Mouse (Mus musculus): ENCODE measurements around the gene Sacs. TPM values are rescaled to one million over a fixed set of nuclear protein-coding genes. Genes with fewer than 3 reads are reported as not detected.

The Sacs gene
- polyA plus RNA-seq, 1 experiment from 2014 or later: 1.1 TPM

Other genes with a start within 250 kb of the Sacs start
- 4.4 and 4.7 TPM in 2 replicates for gene Tnfrsf19, start 92.0 kb upstream of the Sacs start, polyA plus RNA-seq (2015; fragmentation: Nextera tagmentation; extraction: Ambion mirVana)
- 0.66 and 0.93 TPM in 2 replicates for gene Sgcg, start 120.0 kb downstream of the Sacs start, polyA plus RNA-seq (2015; fragmentation: Nextera tagmentation; extraction: Ambion mirVana)
- gene Arl11, start 171.3 kb downstream of the Sacs start, polyA plus RNA-seq (2015; fragmentation: Nextera tagmentation; extraction: Ambion mirVana): 2.5 and 2.6 TPM in 2 replicates
- 4.9 and 5.1 TPM in 2 replicates for gene Ebpl, start 222.0 kb downstream of the Sacs start, polyA plus RNA-seq (2015; fragmentation: Nextera tagmentation; extraction: Ambion mirVana)